Mouse (Mus musculus): ENCODE data around the gene 4930402F06Rik. TPM values are rescaled to one million over a fixed set of nuclear protein-coding genes. Genes with fewer than 3 reads are reported as not detected.
A peak's percentile ranks its signal among the peaks of the same experiment; 100 is the strongest.

The 4930402F06Rik gene
- not detected in 2 replicates for polyA plus RNA-seq (2015; fragmentation: Nextera tagmentation; extraction: Ambion mirVana)

GRCm38 (mm10) chr2:35397096-35397495 is at the start of gene 4930402F06Rik:
Gene 4930402F06Rik, minus strand, starts transcription at chr2:35397175.
- Histone ChIP-seq H3K4me3 (replicated peaks) (no peak within 1 kb of the TSS), H3K4me2 (no peak within 1 kb of the TSS), H3K27me3 (no peaks in the 10 kb centered on the region), H3K4me1 (replicated peaks) (peaks cover 6% of the 10 kb centered on the region), H3K9ac (no peak within 1 kb of the TSS), H3K27ac (no peak within 1 kb of the TSS), H3K36me3 (peaks cover 6% of the 10 kb centered on the region; the same call in 1 of the 2 replicates), H3K9me3 (replicated peaks) (no peaks in the 10 kb centered on the region)
- ATAC-seq (ENCODE audit: low read depth) (no peak), DNase-seq (no peak)
- WGBS (ENCODE audit: insufficient replicate concordance): 61% methylated on average over 5 of the region's 5 CpGs

- Histone ChIP-seq H3K4me1 (replicated peaks) (peaks cover 88% of the 10 kb centered on the region), H3K4me2 (no peak overlapping the region), H3K27ac (0 out of 2 replicates have a peak overlapping the region, but pooled peaks have one; percentile 0), H3K9ac (no peak overlapping the region), H3K9me3 (replicated peaks) (no peaks in the 10 kb centered on the region), H3K27me3 (no peaks in the 10 kb centered on the region), H3K4me3 (replicated peaks) (no peak overlapping the region), H3K36me3 (0 out of 2 replicates have a peak, but pooled peaks cover 5% of the 10 kb centered on the region)
- no peak for DNase-seq
- ATAC-seq (ENCODE audit: low read depth): no peak
- WGBS (ENCODE audit: insufficient replicate concordance): 55% methylated on average over 5 of the region's 5 CpGs
Measured at GRCm38 (mm10) chr2:35446300-35446699, 49.3 kb upstream of the 4930402F06Rik start.

GRCm38 (mm10) chr2:35445610-35446009 is 48.6 kb upstream of the 4930402F06Rik start:
- no peaks in the 10 kb centered on the region for H3K9me3 ChIP-seq (replicated peaks)
- ATAC-seq (ENCODE audit: low read depth) (no peak), DNase-seq (no peak)
- peaks cover 83% of the 10 kb centered on the region for H3K4me1 ChIP-seq (replicated peaks)
- 0 out of 2 replicates have a peak, but pooled peaks cover 6% of the 10 kb centered on the region for H3K36me3 ChIP-seq
- H3K4me2 ChIP-seq: no peak overlapping the region
- WGBS (ENCODE audit: insufficient replicate concordance): 65% methylated on average over 7 of the region's 7 CpGs
- H3K9ac ChIP-seq: no peak overlapping the region
- no peaks in the 10 kb centered on the region for H3K27me3 ChIP-seq
- no peak overlapping the region for H3K4me3 ChIP-seq (replicated peaks)
- 0 out of 2 replicates have a peak overlapping the region, but pooled peaks have one; percentile 14 for H3K27ac ChIP-seq

- no peak overlapping the region for H3K9ac ChIP-seq
- H3K4me2 ChIP-seq: peak overlapping the region; percentile 15; the same call in 1 of the 2 replicates
- H3K36me3 ChIP-seq: 0 out of 2 replicates have a peak, but pooled peaks cover 8% of the 10 kb centered on the region
- no peak overlapping the region for H3K4me3 ChIP-seq (replicated peaks)
- WGBS (ENCODE audit: insufficient replicate concordance): 57% methylated on average over 6 of the region's 6 CpGs
- H3K4me1 ChIP-seq (replicated peaks): peaks cover 75% of the 10 kb centered on the region
- peak overlapping the region; percentile 61 for H3K27ac ChIP-seq
- no peaks in the 10 kb centered on the region for H3K9me3 ChIP-seq (replicated peaks)
- DNase-seq (no peak), ATAC-seq (ENCODE audit: low read depth) (no peak)
- no peaks in the 10 kb centered on the region for H3K27me3 ChIP-seq
Measured at GRCm38 (mm10) chr2:35444764-35445262, 47.8 kb upstream of the 4930402F06Rik start.

- Histone ChIP-seq H3K4me1 (replicated peaks) (peaks cover 69% of the 10 kb centered on the region), H3K4me3 (replicated peaks) (no peak overlapping the region), H3K27me3 (no peaks in the 10 kb centered on the region), H3K4me2 (peak overlapping the region; percentile 15; the same call in 1 of the 2 replicates), H3K36me3 (0 out of 2 replicates have a peak, but pooled peaks cover 8% of the 10 kb centered on the region), H3K9ac (no peak overlapping the region), H3K27ac (peak overlapping the region; percentile 61), H3K9me3 (replicated peaks) (no peaks in the 10 kb centered on the region)
- ATAC-seq (ENCODE audit: low read depth) (no peak), DNase-seq (no peak)
- WGBS (ENCODE audit: insufficient replicate concordance): 44% methylated on average over 16 of the region's 16 CpGs
Measured at GRCm38 (mm10) chr2:35443981-35444763, 47.2 kb upstream of the 4930402F06Rik start.

GRCm38 (mm10) chr2:35443325-35443724 is 46.4 kb upstream of the 4930402F06Rik start:
- no peak overlapping the region for H3K4me2 ChIP-seq
- ATAC-seq (ENCODE audit: low read depth) (no peak), DNase-seq (no peak)
- H3K27ac ChIP-seq: no peak overlapping the region
- no peaks in the 10 kb centered on the region for H3K27me3 ChIP-seq
- H3K4me1 ChIP-seq (replicated peaks): peaks cover 60% of the 10 kb centered on the region
- H3K4me3 ChIP-seq (replicated peaks): no peak overlapping the region
- WGBS (ENCODE audit: insufficient replicate concordance): 73% methylated on average over 5 of the region's 5 CpGs
- H3K9me3 ChIP-seq (replicated peaks): no peaks in the 10 kb centered on the region
- H3K36me3 ChIP-seq: 0 out of 2 replicates have a peak, but pooled peaks cover 10% of the 10 kb centered on the region
- H3K9ac ChIP-seq: no peak overlapping the region

- Histone ChIP-seq H3K27ac (no peak overlapping the region), H3K4me3 (replicated peaks) (no peak overlapping the region), H3K4me1 (replicated peaks) (peaks cover 55% of the 10 kb centered on the region), H3K27me3 (no peaks in the 10 kb centered on the region), H3K4me2 (no peak overlapping the region), H3K36me3 (0 out of 2 replicates have a peak, but pooled peaks cover 10% of the 10 kb centered on the region), H3K9ac (no peak overlapping the region), H3K9me3 (replicated peaks) (no peaks in the 10 kb centered on the region)
- no peak for ATAC-seq (ENCODE audit: low read depth)
- WGBS (ENCODE audit: insufficient replicate concordance): 79% methylated on average over 6 of the region's 6 CpGs
- DNase-seq: no peak
Measured at GRCm38 (mm10) chr2:35442079-35442478, 45.1 kb upstream of the 4930402F06Rik start.

- Histone ChIP-seq H3K27me3 (no peaks in the 10 kb centered on the region), H3K4me3 (replicated peaks) (no peak overlapping the region), H3K36me3 (0 out of 2 replicates have a peak, but pooled peaks cover 6% of the 10 kb centered on the region), H3K9ac (no peak overlapping the region), H3K4me1 (replicated peaks) (peaks cover 53% of the 10 kb centered on the region), H3K4me2 (no peak overlapping the region), H3K27ac (no peak overlapping the region), H3K9me3 (replicated peaks) (no peaks in the 10 kb centered on the region)
- no peak for DNase-seq
- WGBS (ENCODE audit: insufficient replicate concordance): 75% methylated on average over 6 of the region's 6 CpGs
- ATAC-seq (ENCODE audit: low read depth): no peak
Measured at GRCm38 (mm10) chr2:35441419-35441818, 44.4 kb upstream of the 4930402F06Rik start.

GRCm38 (mm10) chr2:35440480-35440879 is 43.5 kb upstream of the 4930402F06Rik start:
- no peak for ATAC-seq (ENCODE audit: low read depth)
- H3K4me1 ChIP-seq (replicated peaks): peaks cover 44% of the 10 kb centered on the region
- no peak for DNase-seq
- no peaks in the 10 kb centered on the region for H3K27me3 ChIP-seq
- 91% methylated on average over 3 of the region's 3 CpGs for WGBS (ENCODE audit: insufficient replicate concordance)
- no peaks in the 10 kb centered on the region for H3K9me3 ChIP-seq (replicated peaks)
- H3K4me3 ChIP-seq (replicated peaks): no peak overlapping the region
- 0 out of 2 replicates have a peak, but pooled peaks cover 6% of the 10 kb centered on the region for H3K36me3 ChIP-seq
- H3K27ac ChIP-seq: no peak overlapping the region
- no peak overlapping the region for H3K9ac ChIP-seq
- no peak overlapping the region for H3K4me2 ChIP-seq

- Histone ChIP-seq H3K27ac (no peak overlapping the region), H3K4me1 (replicated peaks) (peaks cover 44% of the 10 kb centered on the region), H3K27me3 (no peaks in the 10 kb centered on the region), H3K9ac (no peak overlapping the region), H3K4me2 (no peak overlapping the region), H3K4me3 (replicated peaks) (no peak overlapping the region), H3K9me3 (replicated peaks) (no peaks in the 10 kb centered on the region), H3K36me3 (0 out of 2 replicates have a peak, but pooled peaks cover 6% of the 10 kb centered on the region)
- no peak for DNase-seq
- 83% methylated on average over 2 of the region's 2 CpGs for WGBS (ENCODE audit: insufficient replicate concordance)
- ATAC-seq (ENCODE audit: low read depth): no peak
Measured at GRCm38 (mm10) chr2:35437796-35438195, 40.8 kb upstream of the 4930402F06Rik start.

- H3K36me3 ChIP-seq: peaks cover 10% of the 10 kb centered on the region; the same call in 1 of the 2 replicates
- no peaks in the 10 kb centered on the region for H3K27me3 ChIP-seq
- peaks cover 41% of the 10 kb centered on the region for H3K4me1 ChIP-seq (replicated peaks)
- no peak overlapping the region for H3K9ac ChIP-seq
- ATAC-seq (ENCODE audit: low read depth) (no peak), DNase-seq (no peak)
- H3K4me3 ChIP-seq (replicated peaks): no peak overlapping the region
- H3K9me3 ChIP-seq (replicated peaks): no peaks in the 10 kb centered on the region
- H3K4me2 ChIP-seq: no peak overlapping the region
- H3K27ac ChIP-seq: no peak overlapping the region
- WGBS (ENCODE audit: insufficient replicate concordance): 66% methylated on average over 6 of the region's 6 CpGs
Measured at GRCm38 (mm10) chr2:35434576-35435123, 37.7 kb upstream of the 4930402F06Rik start.
